Mouse (Mus musculus) MEL (cell line): ENCODE measurements around the gene Stkld1. TPM values are rescaled to one million over a fixed set of nuclear protein-coding genes. Genes with fewer than 3 reads are reported as not detected.

Source experiments
- DNase-seq: peaks from one replicate; pipeline ENCODE4 v3.0.0; 2011; ENCODE audit warnings: low read depth, low spot score
- H3K27ac ChIP-seq: 2 replicates; pipeline ENCODE4 v1.5.1; 2012; ENCODE audit warnings: low read depth, mild to moderate bottlenecking, control low read depth, low read length, moderate library complexity; ENCODE audit not compliant: control insufficient read depth
- H3K27me3 ChIP-seq, 2 experiments: fragments of 150-350 bp in 1 of 2; sonication (generic) in 1 of 2; 2 replicates each; pipeline ENCODE4 v1.6.1; 2012; ENCODE audit warnings: low read length in 2 of 2, mild to moderate bottlenecking in 2 of 2, improper control_type of control experiment in 1 of 2, moderate library complexity in 1 of 2; ENCODE audit not compliant: insufficient read depth in 2 of 2, control insufficient read depth in 1 of 2
- H3K36me3 ChIP-seq, 2 experiments: 2 replicates each; pipeline ENCODE4 v1.6.1; 2012 to 2014; ENCODE audit warnings: low read length in 2 of 2, improper control_type of control experiment in 1 of 2, inconsistent platforms in 1 of 2, mild to moderate bottlenecking in 1 of 2; ENCODE audit not compliant: insufficient read depth in 2 of 2, control insufficient read depth in 1 of 2
- H3K4me1 ChIP-seq, 2 experiments: fragments of 150-350 bp in 1 of 2; sonication (generic) in 1 of 2; 2 replicates each; pipeline ENCODE4 v1.6.1; 2012; ENCODE audit warnings: low read length in 2 of 2, improper control_type of control experiment in 1 of 2, mild to moderate bottlenecking in 1 of 2; ENCODE audit not compliant: insufficient read depth in 2 of 2, control insufficient read depth in 1 of 2
- H3K4me3 ChIP-seq, 2 experiments: fragments of 150-350 bp in 1 of 2; sonication (generic) in 1 of 2; 2 replicates each; pipeline ENCODE4 v1.5.1; 2012; ENCODE audit warnings: low read depth in 2 of 2, low read length in 2 of 2, mild to moderate bottlenecking in 2 of 2, moderate library complexity in 2 of 2, control low read depth in 1 of 2, improper control_type of control experiment in 1 of 2; ENCODE audit not compliant: control insufficient read depth in 1 of 2, insufficient read depth in 1 of 2
- H3K79me2 ChIP-seq: 2 replicates; pipeline ENCODE4 v1.6.1; 2012; ENCODE audit warnings: mild to moderate bottlenecking, low read length, moderate library complexity; ENCODE audit not compliant: control insufficient read depth, poor library complexity, insufficient read depth
- H3K9ac ChIP-seq: 2 replicates; pipeline ENCODE4 v1.6.1; 2012; ENCODE audit warnings: low read depth, mild to moderate bottlenecking, control low read depth, low read length, moderate library complexity; ENCODE audit not compliant: control insufficient read depth, poor library complexity, severe bottlenecking
- H3K9me3 ChIP-seq: fragments of 150-350 bp; sonication (generic); replicated peaks from 2 replicates; pipeline ENCODE4 v1.6.1; 2012; ENCODE audit warnings: mild to moderate bottlenecking, low read length, improper control_type of control experiment, moderate library complexity; ENCODE audit not compliant: insufficient read depth
- CHD1 ChIP-seq: IDR thresholded peaks from 2 replicates; pipeline ENCODE4 v1.6.1; 2012; ENCODE audit warnings: low read depth, mild to moderate bottlenecking, inconsistent platforms, low read length, improper control_type of control experiment
- CHD2 ChIP-seq: IDR thresholded peaks from 2 replicates; pipeline ENCODE4 v1.6.1; 2011; ENCODE audit warnings: low read length, improper control_type of control experiment
- CTCF ChIP-seq, 3 experiments: IDR thresholded peaks in 2 of 3; conservative IDR thresholded peaks in 1 of 3; 2 replicates each; pipeline ENCODE4 v1.5.1; 2011 to 2012; ENCODE audit warnings: low read length in 3 of 3, low read depth in 2 of 3, mild to moderate bottlenecking in 2 of 3, improper control_type of control experiment in 1 of 3, inconsistent platforms in 1 of 3, mixed read lengths in 1 of 3, moderate library complexity in 1 of 3; ENCODE audit not compliant: control insufficient read depth in 1 of 3, insufficient read depth in 1 of 3, poor library complexity in 1 of 3, severe bottlenecking in 1 of 3
- E2F4 ChIP-seq: IDR thresholded peaks from 2 replicates; pipeline ENCODE4 v1.6.1; 2011; ENCODE audit warnings: low read depth, low read length, improper control_type of control experiment, borderline replicate concordance
- EP300 ChIP-seq, 2 experiments: IDR thresholded peaks; 2 replicates each; pipeline ENCODE4 v1.6.1; 2011; ENCODE audit warnings: improper control_type of control experiment in 2 of 2, low read length in 2 of 2, low read depth in 1 of 2, mild to moderate bottlenecking in 1 of 2
- ETS1 ChIP-seq: IDR thresholded peaks from 2 replicates; pipeline ENCODE4 v1.6.1; 2012; ENCODE audit warnings: low read depth, mild to moderate bottlenecking, inconsistent platforms, low read length, improper control_type of control experiment, moderate library complexity
- HCFC1 ChIP-seq: IDR thresholded peaks from 2 replicates; pipeline ENCODE4 v1.6.1; 2012; ENCODE audit warnings: low read depth, mild to moderate bottlenecking, inconsistent platforms, low read length, improper control_type of control experiment, moderate library complexity
- MAX ChIP-seq: IDR thresholded peaks from 2 replicates; pipeline ENCODE4 v1.6.1; 2011; ENCODE audit warnings: low read length, improper control_type of control experiment
- MEF2A ChIP-seq: IDR thresholded peaks from 2 replicates; pipeline ENCODE4 v1.6.1; 2014; ENCODE audit warnings: low read depth, mild to moderate bottlenecking, inconsistent platforms, low read length, improper control_type of control experiment; ENCODE audit not compliant: poor library complexity, insufficient replicate concordance, severe bottlenecking; ENCODE audit errors: extremely low read depth
- MYC ChIP-seq: IDR thresholded peaks from 2 replicates; pipeline ENCODE4 v1.6.1; 2011; ENCODE audit warnings: low read depth, mild to moderate bottlenecking, low read length, improper control_type of control experiment, moderate library complexity
- POLR2A ChIP-seq, 2 experiments: IDR thresholded peaks; 2 replicates each; pipeline ENCODE4 v1.6.1; 2011 to 2012; ENCODE audit warnings: low read length in 2 of 2, mild to moderate bottlenecking in 2 of 2, control low read depth in 1 of 2, improper control_type of control experiment in 1 of 2, low read depth in 1 of 2, moderate library complexity in 1 of 2; ENCODE audit not compliant: control insufficient read depth in 1 of 2, insufficient read depth in 1 of 2, poor library complexity in 1 of 2
- POLR2AphosphoS2 ChIP-seq: IDR thresholded peaks from 2 replicates; pipeline ENCODE4 v1.6.1; 2011; ENCODE audit warnings: low read length, improper control_type of control experiment
- POLR2AphosphoS5 ChIP-seq: IDR thresholded peaks from 2 replicates; pipeline ENCODE4 v1.6.1; 2012; ENCODE audit warnings: low read depth, borderline replicate concordance, mild to moderate bottlenecking, inconsistent platforms, low read length, moderate library complexity, mixed read lengths
- RCOR1 ChIP-seq: IDR thresholded peaks from 2 replicates; pipeline ENCODE4 v1.6.1; 2012; ENCODE audit warnings: low read depth, mild to moderate bottlenecking, inconsistent platforms, low read length, improper control_type of control experiment
- SIN3A ChIP-seq: IDR thresholded peaks from 2 replicates; pipeline ENCODE4 v1.6.1; 2012; ENCODE audit warnings: low read length, improper control_type of control experiment, inconsistent platforms
- SMC3 ChIP-seq: IDR thresholded peaks from 2 replicates; pipeline ENCODE4 v1.6.1; 2011; ENCODE audit warnings: low read depth, low read length, improper control_type of control experiment
- TAL1 ChIP-seq: IDR thresholded peaks from 2 replicates; pipeline ENCODE4 v1.6.1; 2012; ENCODE audit warnings: mild to moderate bottlenecking, inconsistent platforms, low read length, moderate library complexity, mixed read lengths
- UBTF ChIP-seq: IDR thresholded peaks from 2 replicates; pipeline ENCODE4 v1.6.1; 2012; ENCODE audit warnings: low read depth, mild to moderate bottlenecking, inconsistent platforms, low read length, improper control_type of control experiment, moderate library complexity, borderline replicate concordance; ENCODE audit not compliant: insufficient read depth
- USF1 ChIP-seq: IDR thresholded peaks from 2 replicates; pipeline ENCODE4 v1.6.1; 2014; ENCODE audit warnings: low read depth, mild to moderate bottlenecking, inconsistent platforms, low read length, improper control_type of control experiment, moderate library complexity
- USF2 ChIP-seq, 2 experiments: IDR thresholded peaks; 2 replicates each; pipeline ENCODE4 v1.6.1; 2011 to 2012; ENCODE audit warnings: improper control_type of control experiment in 2 of 2, low read length in 2 of 2, borderline replicate concordance in 1 of 2, inconsistent platforms in 1 of 2, low read depth in 1 of 2, mild to moderate bottlenecking in 1 of 2; ENCODE audit not compliant: insufficient read depth in 1 of 2
- ZC3H11A ChIP-seq: IDR thresholded peaks from 2 replicates; pipeline ENCODE4 v1.6.1; 2012; ENCODE audit warnings: low read depth, mild to moderate bottlenecking, inconsistent platforms, low read length, improper control_type of control experiment
- ZMIZ1 ChIP-seq: IDR thresholded peaks from 2 replicates; pipeline ENCODE4 v1.6.1; 2012; ENCODE audit warnings: low read depth, mild to moderate bottlenecking, inconsistent platforms, low read length, improper control_type of control experiment, moderate library complexity
- polyA plus RNA-seq, 2 experiments: library from polyadenylated mRNA; stranded (reverse) in 1 of 2; unstranded in 1 of 2; fragments of >175 nt in 1 of 2; fragments of >200 nt in 1 of 2; gene quantifications; 2 replicates each; pipeline versions ENCODE4 v1.2.1 to v1.2.4; 2012; ENCODE audit warnings: low replicate concordance in 2 of 2, low read depth in 1 of 2; ENCODE audit not compliant: insufficient read length in 2 of 2, insufficient read depth in 1 of 2, missing spikeins in 1 of 2
- total RNA-seq: library from RNA; depleted of rRNA; stranded (reverse); fragments of 300-350 nt; gene quantifications from 2 replicates; pipeline ENCODE4 v1.2.3, GENCODE M21; 2012

Stkld1 gene
- total and polyA plus RNA-seq, 3 experiments: 0.25 TPM; not detected in 2

DNA sequence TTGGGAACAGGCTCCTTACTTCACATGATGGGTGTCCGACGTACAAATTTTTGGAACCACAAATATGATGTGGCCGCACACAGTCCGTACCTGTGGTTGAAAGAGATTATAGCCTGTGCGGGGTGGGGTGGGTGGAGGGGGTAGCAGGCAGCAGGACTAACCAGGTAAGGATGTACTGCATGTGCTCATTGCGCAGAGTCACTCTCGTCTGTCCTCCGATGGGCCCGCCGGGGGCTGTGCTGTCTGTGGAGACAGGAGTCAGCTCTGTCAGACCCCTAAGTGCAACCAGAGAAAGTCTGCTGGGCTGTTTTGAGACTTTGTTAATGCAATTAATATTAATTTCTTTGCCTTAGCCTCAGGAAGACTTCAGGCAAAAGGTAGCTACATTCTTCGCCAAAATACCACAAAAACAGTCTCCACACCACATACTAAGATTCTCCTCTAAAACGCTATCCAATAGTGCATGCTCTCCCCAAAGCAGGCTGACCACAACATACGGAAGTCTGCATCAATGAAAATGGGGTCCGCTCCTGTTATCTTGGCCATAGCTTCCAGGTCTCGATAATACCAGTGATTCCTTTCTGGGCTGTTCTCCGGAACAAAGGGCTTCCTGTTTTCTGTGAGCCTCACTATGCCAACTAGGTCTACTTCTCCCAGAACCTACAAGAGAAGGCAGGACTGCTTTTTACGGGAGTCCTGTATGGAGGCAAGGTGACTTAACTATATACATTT, 20.3 kb upstream of the Stkld1 start (continued):
- TF ChIP-seq ETS1 (peak; percentile 21), ZC3H11A (no peak), POLR2A (IDR thresholded peaks at IDR 0.05; ENCODE audit: control insufficient read depth in 1 of 2, insufficient read depth in 1 of 2, low read depth in 1 of 2, low read length in 2 of 2, poor library complexity in 1 of 2) (peak; percentile 9 to 71; a peak in 2 of 4 replicates), MAX (no peak), USF2 (IDR thresholded peaks at IDR 0.05; ENCODE audit: borderline replicate concordance in 1 of 2, insufficient read depth in 1 of 2, low read depth in 1 of 2, low read length in 2 of 2) (no peak), SIN3A (0 out of 2 replicates have a peak, but pooled peaks have one; percentile 35), TAL1 (peak; percentile 17; the same call in 1 of the 2 replicates), RCOR1 (peak; percentile 35; the same call in 1 of the 2 replicates), E2F4 (no peak), USF1 (no peak), MEF2A (no peak), MYC (peak; percentile 71; the same call in 1 of the 2 replicates)

DNA sequence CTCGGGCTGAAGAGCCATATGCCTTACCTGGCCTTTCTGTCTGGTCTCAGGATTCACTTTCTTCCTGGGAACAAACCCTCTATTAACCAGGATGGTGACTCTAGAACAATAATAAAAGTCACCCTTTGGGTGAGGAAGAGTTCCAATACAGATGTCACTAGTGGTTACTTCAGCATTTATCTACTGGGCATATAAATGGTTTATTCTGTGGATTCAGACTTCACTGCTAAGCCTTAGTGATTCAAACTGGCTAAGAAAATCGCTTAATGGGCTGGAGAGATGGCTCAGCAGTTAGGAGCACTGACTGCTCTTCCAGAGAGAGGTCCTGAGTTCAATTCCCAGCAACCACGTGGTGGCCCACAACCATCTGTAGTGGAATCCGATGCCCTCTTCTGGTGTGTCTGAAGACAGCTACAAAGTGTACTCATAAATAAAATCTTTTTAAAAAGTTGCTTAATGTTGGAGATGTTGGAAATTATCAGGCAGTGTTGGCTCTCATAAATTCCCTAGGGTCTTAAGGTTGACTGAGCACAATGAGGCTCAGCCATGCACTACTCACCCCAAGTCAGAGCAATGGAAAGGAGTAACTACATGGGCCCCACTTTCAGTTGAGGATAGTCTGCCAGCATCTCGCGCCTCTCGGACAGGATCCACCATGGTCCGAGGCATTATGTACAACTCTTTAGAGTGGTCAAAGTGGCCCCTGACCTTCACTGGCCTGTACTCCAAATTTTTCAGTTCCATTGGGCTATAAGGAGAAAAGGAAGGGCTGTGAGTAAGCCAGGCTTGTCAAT, 19.5 kb upstream of the Stkld1 start:
- no peak overlapping the region for H3K4me3 ChIP-seq
- H3K9ac ChIP-seq: peak overlapping the region; percentile 87
- no peaks in the 10 kb centered on the region for H3K9me3 ChIP-seq
- peak overlapping the region; percentile 54 for H3K27ac ChIP-seq
- H3K79me2 ChIP-seq: peaks cover 75% of the 10 kb centered on the region
- peaks cover 5 to 18% of the 10 kb centered on the region in 2 experiments; a peak in 3 of 4 replicates for H3K36me3 ChIP-seq
- no peaks in the 10 kb centered on the region for H3K27me3 ChIP-seq
- TF ChIP-seq CHD2: peak; percentile 44
- no peak for TF ChIP-seq CHD1
- no peak for TF ChIP-seq UBTF
- no peak for TF ChIP-seq EP300 (IDR thresholded peaks at IDR 0.05; ENCODE audit: low read depth in 1 of 2, low read length in 2 of 2)
- TF ChIP-seq SIN3A: 0 out of 2 replicates have a peak, but pooled peaks have one; percentile 3
- TF ChIP-seq MYC: peak; percentile 58; the same call in 1 of the 2 replicates
- TF ChIP-seq POLR2AphosphoS5: no peak
- TF ChIP-seq CTCF (IDR thresholded peaks at IDR 0.05 in 2 of 3, conservative IDR thresholded peaks at IDR 0.05 in 1 of 3; ENCODE audit: control insufficient read depth in 1 of 3, insufficient read depth in 1 of 3, low read depth in 2 of 3, low read length in 3 of 3, poor library complexity in 1 of 3, severe bottlenecking in 1 of 3): 0 out of 6 replicates have a peak, but pooled peaks of 1 of the 3 experiments have one; percentile 11
- TF ChIP-seq POLR2A (IDR thresholded peaks at IDR 0.05; ENCODE audit: control insufficient read depth in 1 of 2, insufficient read depth in 1 of 2, low read depth in 1 of 2, low read length in 2 of 2, poor library complexity in 1 of 2): peak in 1 of 2 experiments; percentile 12; a peak in 1 of 4 replicates
- TF ChIP-seq E2F4: no peak
- TF ChIP-seq SMC3: 0 out of 2 replicates have a peak, but pooled peaks have one; percentile 15
- TF ChIP-seq ZMIZ1: peak; percentile 58; the same call in 1 of the 2 replicates
- TF ChIP-seq POLR2AphosphoS2: peak; percentile 79
- no peak; the same call in 1 of the 2 replicates for TF ChIP-seq HCFC1
- DNase-seq: peak; percentile 58
- peaks cover 0 to 18% of the 10 kb centered on the region in 2 experiments; a peak in 2 of 4 replicates for H3K4me1 ChIP-seq
